Mouse (Mus musculus) lung, adult 2 months (tissue): ENCODE measurements at regions not wholly inside any gene's neighbourhood (a gene's known extent, or its start where the extent isn't known, plus 50 kb on each side); places are given as distances from the start of the nearest gene placed in this dataset.

Experiments
- DNase-seq: peaks from one replicate; pipeline ENCODE4 v3.0.0; 2022
- H3K4me1 ChIP-seq: fragments of 200-500 bp; 2 replicates; pipeline ENCODE4 v1.6.1; 2011; ENCODE audit warnings: low read length; ENCODE audit not compliant: control insufficient read depth, insufficient read depth
- H3K4me3 ChIP-seq: fragments of 200-500 bp; replicated peaks from 2 replicates; pipeline ENCODE3; 2011; ENCODE audit warnings: low read depth, mild to moderate bottlenecking, control low read depth, low read length; ENCODE audit errors: extremely low read depth
- CTCF ChIP-seq: fragments of 200-500 bp; IDR thresholded peaks from 2 replicates; pipeline ENCODE4 v1.5.1; 2011; ENCODE audit warnings: mild to moderate bottlenecking, low read length, control low read depth; ENCODE audit not compliant: insufficient read depth
- POLR2A ChIP-seq: fragments of 200-500 bp; IDR thresholded peaks from 2 replicates; pipeline ENCODE4 v1.6.1; 2011; ENCODE audit warnings: low read depth, mild to moderate bottlenecking, control low read depth, low read length, borderline replicate concordance; ENCODE audit errors: extremely low read depth
- WGBS: fragments of 180-500 bp; shearing (Covaris S2); methylation state at CpG from one replicate; pipeline ENCODE4 v1.1.7; 2018; 5-methylcytosine and 5-hydroxymethylcytosine counted together

DNA sequence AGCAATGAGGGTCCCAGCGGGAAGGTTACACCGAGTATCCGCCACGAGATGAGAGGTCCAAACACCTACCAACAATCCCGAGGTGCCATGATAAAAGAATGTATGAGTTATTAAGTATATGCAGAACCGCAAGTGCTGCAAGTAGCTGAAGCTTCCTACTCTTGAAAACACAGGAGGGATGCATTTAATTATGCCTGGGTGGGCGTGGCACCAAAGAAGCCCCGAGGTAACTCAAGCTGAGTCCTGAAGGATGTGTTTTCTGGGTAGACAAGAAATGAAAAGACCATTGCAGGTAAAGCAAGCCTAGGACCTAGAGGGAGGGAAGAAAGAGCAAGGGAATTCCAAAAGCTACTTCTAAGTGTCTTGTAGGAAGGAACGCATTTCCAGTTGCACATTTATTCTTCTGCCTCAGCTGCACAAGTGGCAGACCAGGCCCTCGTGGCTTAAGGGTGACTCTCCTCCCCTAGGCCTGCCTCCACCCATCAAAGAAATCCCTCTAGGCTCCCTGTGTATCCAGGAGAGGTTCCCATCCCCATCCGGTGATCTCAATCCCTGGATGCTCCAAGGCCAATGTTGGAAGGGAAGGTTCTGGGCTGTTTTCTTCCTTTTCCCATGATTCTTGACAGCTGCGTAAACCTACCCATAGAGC, 104.2 kb upstream of the Mgme1 start:
- 31% methylated on average over 12 of the region's 12 CpGs for WGBS
- H3K4me3 ChIP-seq = peak overlapping the region; percentile 86
- no peak for TF ChIP-seq POLR2A
- peaks cover 5% of the 10 kb centered on the region; the same call in 1 of the 2 replicates for H3K4me1 ChIP-seq
- no peak for DNase-seq

DNA sequence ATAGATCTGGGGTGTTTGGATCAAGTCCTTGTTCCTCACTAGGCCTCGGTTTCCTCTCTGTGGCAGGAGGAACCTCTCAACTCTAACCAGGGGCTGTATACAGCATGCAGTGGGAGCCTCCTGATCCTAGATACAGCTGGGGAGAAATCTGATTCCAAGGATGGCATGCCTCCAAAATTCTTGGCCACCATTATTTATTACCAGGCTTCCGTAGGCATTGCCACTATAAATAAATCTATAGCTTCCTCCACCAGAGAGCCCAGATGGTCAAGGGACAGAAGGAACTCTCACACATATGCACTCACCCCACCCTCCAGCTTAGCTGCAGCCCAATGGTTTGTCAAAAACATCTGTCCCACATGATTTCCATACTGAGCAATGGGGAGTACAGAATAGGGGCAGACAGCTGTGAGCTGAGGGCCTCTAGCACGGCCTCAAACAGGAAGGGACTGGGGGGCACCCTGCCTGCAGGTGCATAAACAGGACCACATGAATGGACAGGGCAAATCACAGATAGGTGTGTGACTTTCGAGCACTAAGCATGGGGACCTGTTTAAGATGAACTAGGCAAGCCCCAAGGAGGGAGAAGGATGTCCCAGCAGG, 100.8 kb upstream of the Mgme1 start:
- H3K4me1 ChIP-seq = peaks cover 7% of the 10 kb centered on the region
- DNase-seq = no peak
- TF ChIP-seq POLR2A = no peak
- no peak for TF ChIP-seq CTCF
- WGBS = 53% methylated on average over 4 of the region's 4 CpGs
- no peak overlapping the region for H3K4me3 ChIP-seq

- 24% methylated on average over 9 of the region's 9 CpGs for WGBS
- DNase-seq = peak; percentile 51
- Histone ChIP-seq H3K4me1 (peaks cover 3% of the 10 kb centered on the region), H3K4me3 (peak overlapping the region; percentile 60)
- TF ChIP-seq CTCF (no peak), POLR2A (peak; percentile 45; the same call in 1 of the 2 replicates)
Observed at GRCm38 (mm10) chr2:144172100-144172770, 98.2 kb upstream of the Mgme1 start.

DNA sequence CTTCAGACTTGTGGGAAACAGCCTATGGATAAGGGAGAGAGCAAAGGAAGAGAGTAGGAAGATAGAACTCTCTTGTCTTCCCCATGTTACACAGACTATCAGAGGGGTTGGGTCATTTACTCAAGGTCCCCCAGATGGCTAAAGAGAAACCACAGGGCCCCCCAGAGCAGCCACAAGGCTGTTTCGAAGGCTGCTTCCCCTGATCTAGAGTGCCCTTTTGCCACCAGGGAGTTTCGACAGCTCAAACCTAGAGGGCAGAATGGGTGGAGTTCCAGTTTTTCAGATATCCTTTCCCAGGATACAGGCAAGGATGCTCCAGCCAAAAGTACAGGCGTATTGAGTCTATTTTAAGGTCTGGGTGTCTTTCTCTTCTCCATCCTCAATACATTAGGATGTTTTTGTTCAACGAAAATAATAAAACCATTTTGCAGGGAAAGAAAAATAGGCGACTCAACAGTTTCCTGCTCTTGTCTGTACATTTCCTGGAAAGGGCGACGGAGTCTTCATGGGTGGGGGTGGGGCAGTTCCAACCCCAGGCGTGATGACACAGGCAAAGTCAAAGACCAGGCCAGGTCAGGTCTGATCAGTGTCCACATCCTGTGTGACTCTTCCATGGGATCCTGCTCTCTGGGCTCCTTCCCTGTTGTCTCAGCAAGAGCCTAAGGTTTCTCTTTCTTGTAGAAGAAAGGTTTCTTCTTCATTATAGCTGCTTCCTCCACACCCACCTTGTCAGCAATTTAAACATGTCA, 96.9 kb upstream of the Mgme1 start:
- Histone ChIP-seq H3K4me1 (peaks cover 3% of the 10 kb centered on the region), H3K4me3 (no peak overlapping the region)
- no peak for DNase-seq
- TF ChIP-seq CTCF (no peak), POLR2A (no peak)
- 51% methylated on average over 8 of the region's 8 CpGs for WGBS

DNA sequence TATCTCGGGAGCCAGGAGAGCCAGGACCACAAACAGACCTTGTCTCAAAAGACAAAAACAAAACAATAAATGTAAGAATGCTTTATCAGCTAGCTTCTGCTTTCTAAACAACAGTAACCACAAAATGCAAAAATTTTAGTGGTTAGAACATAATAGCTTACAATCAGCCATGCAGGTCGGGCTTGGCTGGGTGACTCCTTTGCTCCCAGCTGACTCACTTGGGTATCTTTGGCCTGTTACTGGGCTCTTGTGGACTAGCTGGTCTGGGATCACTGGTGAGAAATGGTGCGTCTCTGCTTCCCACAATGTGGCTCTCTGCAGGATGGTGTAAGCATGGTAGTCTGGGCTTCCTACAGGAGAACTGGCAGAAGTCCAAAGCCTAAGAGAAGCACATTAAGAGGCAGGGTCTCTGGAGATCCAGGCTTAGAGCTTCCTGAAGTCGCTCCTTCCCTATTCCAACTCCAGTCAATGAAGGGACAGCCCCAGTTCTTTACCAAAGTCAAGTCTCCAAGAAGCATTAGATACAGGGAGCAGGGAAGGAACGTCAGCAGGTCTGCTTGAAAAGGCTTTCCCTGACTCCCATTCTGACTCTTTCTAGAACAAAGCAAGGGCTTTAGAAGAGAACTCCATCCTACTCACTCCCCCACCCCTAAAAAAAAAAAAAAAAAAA, 96.0 kb upstream of the Mgme1 start:
- TF ChIP-seq CTCF = no peak
- no peak for TF ChIP-seq POLR2A
- Histone ChIP-seq H3K4me1 (peaks cover 3% of the 10 kb centered on the region), H3K4me3 (no peak overlapping the region)
- 75% methylated on average over 5 of the region's 5 CpGs for WGBS
- no peak for DNase-seq

- TF ChIP-seq CTCF (no peak), POLR2A (no peak)
- Histone ChIP-seq H3K4me1 (peaks cover 3% of the 10 kb centered on the region), H3K4me3 (no peak overlapping the region)
- DNase-seq = no peak
- WGBS = 95% methylated on average over 9 of the region's 9 CpGs
Observed at GRCm38 (mm10) chr2:144176508-144177170, 93.8 kb upstream of the Mgme1 start.

- Histone ChIP-seq H3K4me3 (no peak overlapping the region), H3K4me1 (peaks cover 1% of the 10 kb centered on the region)
- DNase-seq = no peak
- 42% methylated on average over 6 of the region's 6 CpGs for WGBS
- TF ChIP-seq CTCF (no peak), POLR2A (no peak)
Observed at GRCm38 (mm10) chr2:144177268-144177667, 93.2 kb upstream of the Mgme1 start.

DNA sequence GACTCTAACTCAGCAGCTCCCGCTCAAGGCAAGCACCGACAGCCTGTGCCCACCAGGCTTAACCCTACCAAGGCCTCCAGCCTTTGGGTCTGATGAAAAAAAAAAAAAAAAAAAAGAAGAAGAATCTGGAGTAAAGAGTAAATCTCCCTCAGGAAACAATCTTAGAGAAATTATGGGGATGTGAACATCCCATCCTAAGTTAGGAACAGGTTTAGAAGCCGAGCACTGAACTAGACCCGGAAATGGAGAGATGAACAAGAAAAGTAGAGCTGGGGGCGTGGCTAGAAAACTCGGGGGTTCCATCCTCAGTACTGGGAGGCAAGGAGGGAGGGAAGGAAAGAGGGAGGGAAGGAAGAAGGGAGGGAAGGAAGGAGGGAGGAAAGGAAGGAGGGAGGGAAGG, 92.5 kb upstream of the Mgme1 start:
- TF ChIP-seq CTCF (no peak), POLR2A (no peak)
- DNase-seq = no peak
- 67% methylated on average over 6 of the region's 6 CpGs for WGBS
- Histone ChIP-seq H3K4me1 (peaks cover 2% of the 10 kb centered on the region; the same call in 1 of the 2 replicates), H3K4me3 (no peak overlapping the region)
